Mouse (Mus musculus): ENCODE measurements around the gene Ptpn12.

GRCm38 (mm10) chr5:20940040-20940571 lies 115.6 kb downstream of the Ptpn12 start:
- TF ChIP-seq POLR2A (IDR thresholded peaks at IDR 0.05; ENCODE audit: low read depth, low read length), result no peak
- no peak for TF ChIP-seq CTCF (IDR thresholded peaks at IDR 0.05; ENCODE audit: borderline replicate concordance, insufficient read depth, low read length)
